Mouse (Mus musculus) gastrocnemius, postnatal 4 days (tissue): ENCODE data around the gene Smpd4. TPM values are rescaled to one million over a fixed set of nuclear protein-coding genes. Genes with fewer than 3 reads are reported as not detected.
"Not testable (repeated sequence)": the region's sequence is repeated elsewhere in the genome, so short reads cannot be mapped to it uniquely, and the experiment has no call there.

Experiments used
- DNase-seq, 2 experiments: peaks; one replicate each; pipeline ENCODE4 v3.0.0; 2021 to 2022; ENCODE audit warnings: low spot score in 2 of 2, mixed read lengths in 2 of 2
- long read RNA-seq, 2 experiments: library from polyadenylated mRNA; stranded (forward); transcript quantifications; one replicate each; pipeline ENCODE4 v2.0.0; 2021
- total RNA-seq, 2 experiments: library from RNA; stranded (reverse); gene quantifications; 2 replicates each; pipeline ENCODE4 v1.2.3; 2021

Gene Smpd4
- 10 to 100 TPM; 23.5 to 23.9 TPM for total RNA-seq
- long read RNA-seq, experiment 1, full-length matches to known transcripts = 6 of 18 reads
- long read RNA-seq, experiment 1, partial matches to known transcripts = 5 of 18 reads
- long read RNA-seq, experiment 1, other reads (novel, unspliced or antisense) = 7 of 18 reads
- long read RNA-seq, experiment 2, full-length matches to known transcripts = 6 of 19 reads
- long read RNA-seq, experiment 2, partial matches to known transcripts = 8 of 19 reads
- long read RNA-seq, experiment 2, other reads (novel, unspliced or antisense) = 5 of 19 reads

DNA sequence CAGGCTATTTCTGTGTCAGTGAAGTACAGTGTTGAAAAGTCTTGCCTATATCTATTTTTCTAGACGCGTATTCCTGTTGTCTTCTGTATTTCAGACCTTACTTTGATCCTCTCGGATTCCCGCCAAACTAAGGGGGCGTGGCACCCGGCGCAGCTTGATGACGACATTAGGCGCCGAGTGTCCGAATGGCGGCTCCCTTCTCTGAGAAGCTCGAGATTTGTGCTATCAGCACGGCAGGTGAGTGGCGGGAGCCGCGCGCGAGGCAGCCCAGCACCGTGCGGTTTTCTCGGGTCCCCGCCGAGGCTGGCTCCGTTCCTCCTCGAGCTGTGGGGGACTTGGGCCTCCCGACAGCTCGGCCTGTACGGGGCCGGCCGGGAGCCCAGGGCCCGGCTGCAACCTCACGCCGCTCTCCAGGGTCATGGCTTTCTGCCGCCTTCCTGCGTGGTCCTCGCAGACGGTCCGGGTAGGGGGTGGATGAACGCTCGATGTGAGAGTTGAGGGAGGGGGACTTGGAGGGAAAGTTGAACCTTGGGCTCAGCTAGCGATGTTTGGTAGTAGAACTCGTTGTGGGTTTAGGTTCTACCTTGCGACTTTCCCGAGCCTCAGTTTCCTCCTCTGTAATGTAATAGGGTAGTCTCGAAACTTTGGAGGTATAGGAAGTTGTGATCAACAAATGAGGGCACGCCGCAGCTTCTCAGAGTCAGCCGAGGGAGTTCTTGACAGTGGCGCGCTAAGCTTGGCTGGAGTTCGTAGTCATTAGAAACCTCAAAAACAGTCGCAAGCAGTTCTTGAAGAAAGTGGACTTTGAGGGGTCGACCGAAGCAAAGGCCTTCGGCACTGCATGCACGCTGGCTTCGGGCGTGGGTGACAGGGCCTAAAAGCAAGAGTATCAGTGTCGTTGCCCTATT lies at the start of gene Smpd4:
TSS of gene Smpd4 (plus strand) at position 157 of the 908 bp plus-strand sequence.
- peak; percentile 89 to 91 for DNase-seq

DNA sequence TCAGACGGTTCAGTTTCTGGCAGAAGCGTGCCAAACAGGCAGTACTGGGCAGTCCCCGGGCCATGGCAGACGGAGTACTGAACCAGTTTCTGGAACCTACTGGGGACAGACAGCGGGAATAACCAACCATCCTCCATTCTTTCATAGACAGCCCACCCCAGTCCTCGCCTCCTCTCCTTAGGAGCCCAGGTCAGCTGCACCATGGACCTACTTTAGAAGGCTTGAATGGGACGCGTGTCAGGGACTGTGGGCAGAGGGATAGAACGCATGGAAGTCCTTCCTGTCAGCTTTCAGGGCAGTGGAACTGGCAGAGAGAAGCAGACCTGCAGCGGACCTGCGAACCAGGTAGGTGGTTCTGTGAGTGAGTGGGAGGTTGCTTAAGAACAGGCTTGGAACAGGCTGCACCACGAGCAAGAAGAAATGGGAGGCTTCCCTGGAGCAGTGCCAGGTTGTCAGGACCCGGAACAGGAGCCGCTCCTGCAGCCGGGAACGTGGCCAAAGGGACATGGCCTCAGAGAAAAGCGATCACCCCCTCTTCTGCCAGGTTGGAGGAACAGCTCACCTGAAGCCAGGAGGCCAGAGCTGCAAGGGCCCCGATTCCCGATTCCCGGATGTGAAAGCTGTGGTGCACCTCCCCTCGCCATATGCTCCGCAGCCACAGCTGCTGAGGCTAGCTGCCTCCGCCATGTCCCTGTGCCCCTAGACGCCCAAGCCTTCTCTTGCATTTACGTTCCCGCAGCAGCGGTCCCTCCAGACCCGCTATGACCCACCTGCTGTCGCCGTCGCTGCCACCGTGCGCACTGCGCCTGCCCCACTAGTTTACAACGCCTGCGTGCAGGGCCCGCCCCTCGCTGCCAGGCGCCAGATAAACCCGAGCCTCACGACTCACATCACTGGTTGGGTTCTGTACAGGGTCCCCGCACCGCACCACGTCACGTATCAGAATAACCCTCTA lies 43.0 kb upstream of the Smpd4 start:
- peak; percentile 36 to 60 for DNase-seq

- no peak for DNase-seq
Observed at GRCm38 (mm10) chr16:17576825-17577215, 42.3 kb upstream of the Smpd4 start.

DNA sequence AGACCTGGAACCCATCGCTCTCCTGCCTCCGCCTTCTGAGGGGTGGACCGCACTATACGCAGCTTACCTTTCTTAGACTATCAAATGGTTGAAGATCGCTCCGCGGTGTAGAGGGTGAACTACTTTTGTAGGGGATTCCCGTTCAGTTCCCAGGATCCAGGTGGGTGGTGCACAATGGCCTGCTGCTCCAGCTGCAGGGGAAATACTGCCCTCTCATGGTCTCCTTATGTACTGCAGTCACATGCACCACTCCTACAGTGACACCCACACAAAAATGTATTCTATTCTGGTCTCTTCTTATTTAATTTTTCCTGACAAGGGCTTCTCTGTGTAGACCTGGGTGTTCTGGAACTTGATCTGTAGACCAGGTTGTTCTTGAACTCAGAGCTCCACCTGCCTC lies 36.1 kb upstream of the Smpd4 start, which contains the start of gene Slc7a4:
TSS of gene Slc7a4 (minus strand) at position 151 of the 400 bp plus-strand sequence.
- no peak for DNase-seq

- DNase-seq = no peak
Observed at GRCm38 (mm10) chr16:17584555-17584954, 34.6 kb upstream of the Smpd4 start.

DNA sequence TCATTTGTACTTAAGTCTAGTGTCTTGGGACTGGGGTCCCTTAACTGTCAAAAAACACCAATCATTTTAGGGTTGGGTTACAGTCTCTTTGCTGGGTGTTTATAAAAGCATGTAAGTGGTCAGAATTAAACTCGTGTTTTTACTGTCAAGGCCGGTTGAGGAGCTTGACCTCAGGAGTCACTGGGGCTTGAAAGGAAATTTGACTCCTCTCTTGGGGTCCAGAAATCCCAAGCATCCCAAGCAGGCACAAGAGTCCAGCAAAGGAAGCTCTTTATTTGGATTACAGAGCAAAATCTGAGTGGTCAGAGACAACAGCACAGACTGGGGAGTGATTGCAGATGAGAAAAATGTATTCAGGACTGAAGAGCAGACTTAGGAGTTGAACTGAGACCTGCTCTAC lies 28.4 kb upstream of the Smpd4 start:
- no peak for DNase-seq

DNA sequence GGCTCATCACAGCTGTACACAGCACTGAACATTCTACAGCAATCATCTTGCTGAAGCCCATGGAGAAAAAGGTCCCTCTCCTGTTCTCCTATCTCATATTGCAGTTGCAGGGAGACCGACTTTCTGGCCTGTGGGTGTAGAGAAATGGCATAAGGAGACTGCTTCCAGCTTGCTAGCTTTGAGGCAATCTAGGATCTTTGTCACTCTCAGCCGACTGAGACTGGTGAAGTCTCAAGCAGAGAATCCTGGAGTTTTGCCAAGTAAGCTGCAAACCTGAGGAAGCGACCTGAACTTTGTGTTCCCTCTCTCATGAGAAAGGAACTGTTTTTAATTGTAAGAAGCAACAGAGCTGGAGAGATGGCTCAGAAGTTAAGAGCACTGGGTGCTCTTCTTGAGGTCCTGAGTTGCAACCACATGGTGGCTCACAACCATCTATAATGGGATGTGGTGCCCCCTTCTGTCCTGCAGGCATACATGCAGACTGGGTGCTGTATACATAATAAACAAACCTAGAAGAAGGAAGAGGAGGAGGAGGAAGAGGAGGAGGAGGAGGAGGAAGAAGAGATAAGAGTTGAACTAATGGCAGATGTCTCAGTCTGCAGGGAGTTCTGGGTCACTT lies 18.1 kb upstream of the Smpd4 start:
- no peak for DNase-seq

DNA sequence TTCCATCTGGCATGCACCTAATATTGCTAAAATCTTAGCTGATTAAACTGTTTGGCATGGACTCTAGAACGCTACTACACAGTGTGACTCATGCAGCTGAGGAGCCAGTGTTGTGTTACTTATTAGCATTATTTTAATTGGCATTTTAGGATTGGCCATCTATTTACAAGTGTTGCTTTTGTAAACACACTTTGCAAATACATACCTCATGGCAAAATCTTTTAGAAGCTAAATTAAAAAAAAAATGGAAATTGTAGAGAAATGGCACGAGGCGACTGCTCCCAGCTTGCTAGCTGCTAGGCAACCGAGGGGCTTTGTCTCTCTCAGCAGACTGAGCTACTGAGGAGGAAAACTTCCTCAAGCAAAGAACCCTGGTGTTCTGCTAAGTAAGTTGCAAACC lies 14.2 kb upstream of the Smpd4 start:
- DNase-seq = no peak

DNA sequence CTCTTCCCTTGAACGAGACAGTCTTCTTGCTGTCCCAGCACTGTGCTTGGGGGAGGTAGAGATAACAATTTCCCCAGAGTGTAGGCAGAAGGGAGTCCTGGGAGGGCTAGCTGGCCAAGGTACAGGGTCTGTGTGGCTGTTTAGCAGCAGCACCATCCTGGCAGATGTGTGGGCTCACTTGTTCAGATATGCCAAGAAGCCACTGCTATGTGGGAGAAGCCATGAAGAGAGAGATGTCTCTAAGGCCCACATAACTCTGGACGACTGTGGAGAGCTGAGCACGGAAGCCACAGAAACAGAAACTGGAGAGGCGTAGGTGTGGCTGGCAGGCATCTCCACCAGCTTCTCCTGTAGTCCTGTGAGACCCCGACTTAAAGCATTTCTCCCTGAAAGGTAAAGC lies 13.5 kb upstream of the Smpd4 start:
- no peak for DNase-seq

- DNase-seq = no peak
Observed at GRCm38 (mm10) chr16:17611383-17611782, 7.8 kb upstream of the Smpd4 start.

GRCm38 (mm10) chr16:17614740-17615139 lies 4.4 kb upstream of the Smpd4 start:
- not testable (repeated sequence) for DNase-seq

DNA sequence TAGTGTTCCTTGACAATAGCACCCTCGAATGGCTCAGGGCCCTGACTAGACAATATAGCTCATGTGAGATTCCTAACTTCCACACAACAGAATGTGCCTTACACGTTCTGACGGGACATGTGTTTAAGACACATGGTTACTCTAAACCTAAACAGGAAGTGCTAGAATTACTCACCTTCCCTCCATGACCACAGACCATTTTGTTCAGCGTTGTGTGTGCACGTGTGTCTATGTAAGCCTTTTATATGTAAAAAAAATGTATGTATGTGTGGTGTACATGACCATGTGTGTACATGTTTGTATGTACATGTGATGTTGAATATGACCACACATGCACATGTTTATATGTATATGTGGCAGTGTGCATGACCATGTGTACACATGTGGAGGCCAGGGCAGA lies 2.9 kb upstream of the Smpd4 start:
- no peak for DNase-seq

DNA sequence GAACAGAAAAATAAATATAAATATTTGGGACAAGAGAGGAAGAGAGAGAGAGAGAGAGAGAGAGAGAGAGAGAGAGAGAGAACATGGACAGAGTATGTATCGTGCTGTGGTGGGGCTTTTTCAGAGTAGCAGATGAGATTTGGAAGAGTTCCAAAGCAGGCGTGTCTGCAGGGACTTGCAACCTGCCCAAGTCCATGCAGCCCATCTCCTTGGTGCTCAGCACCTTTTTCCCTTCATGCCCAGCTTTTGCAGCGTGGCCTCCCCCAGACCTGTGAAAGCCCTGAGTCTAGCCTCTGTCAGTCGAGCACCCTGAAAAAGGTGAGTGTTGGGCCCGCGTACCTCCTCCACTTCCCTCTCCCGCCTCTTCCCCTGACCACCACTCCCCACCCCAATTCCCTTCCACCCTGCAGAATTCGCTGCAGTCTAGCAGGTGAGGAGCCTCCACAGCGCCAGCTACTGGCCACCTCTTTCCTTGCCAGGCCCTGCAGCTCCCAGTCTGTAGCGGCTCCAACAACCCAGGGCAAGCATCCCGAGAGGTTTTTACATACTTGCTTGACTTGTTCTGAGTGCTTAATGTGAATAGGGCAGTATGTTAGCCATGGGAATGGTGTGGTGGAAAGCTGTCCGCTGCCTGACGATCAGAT lies 1.1 kb upstream of the Smpd4 start:
- peak in 1 of 2 experiments; percentile 31 for DNase-seq

DNA sequence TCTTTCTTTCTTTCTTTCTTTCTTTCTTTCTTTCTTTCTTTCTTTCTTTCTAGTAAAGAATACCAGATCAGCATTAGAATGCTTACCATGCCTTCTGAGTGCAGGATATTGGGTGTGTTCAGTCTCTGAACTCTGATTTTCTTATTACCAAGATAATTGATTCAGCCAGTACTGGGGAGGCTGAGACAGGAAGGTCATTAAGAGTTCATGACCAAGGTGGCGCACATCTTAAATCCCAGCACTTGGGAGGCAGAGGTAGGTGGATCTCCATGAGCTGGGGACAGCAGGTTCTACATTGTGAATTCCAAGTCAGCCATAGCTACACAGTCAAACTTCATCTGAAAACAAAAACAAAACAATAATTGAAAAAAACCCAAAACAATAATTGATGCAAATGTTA lies 2.8 kb downstream of the Smpd4 start:
- no peak for DNase-seq

- DNase-seq = no peak
Observed at GRCm38 (mm10) chr16:17625488-17626268, 6.5 kb downstream of the Smpd4 start.

DNA sequence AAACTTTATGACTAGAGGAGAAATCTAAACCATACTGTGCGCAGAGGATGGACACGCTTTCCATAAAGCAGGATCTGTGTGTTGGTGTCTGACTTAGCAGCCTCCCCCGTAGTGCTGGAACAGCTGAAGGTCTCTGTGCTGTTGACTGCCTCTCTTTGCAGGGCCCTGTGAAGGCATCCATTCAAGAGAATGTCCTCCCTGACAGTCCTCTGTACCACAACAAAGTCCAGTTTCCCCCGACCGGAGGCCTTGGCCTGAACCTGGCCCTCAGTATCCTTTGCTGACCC lies 7.1 kb downstream of the Smpd4 start:
- DNase-seq = no peak

DNA sequence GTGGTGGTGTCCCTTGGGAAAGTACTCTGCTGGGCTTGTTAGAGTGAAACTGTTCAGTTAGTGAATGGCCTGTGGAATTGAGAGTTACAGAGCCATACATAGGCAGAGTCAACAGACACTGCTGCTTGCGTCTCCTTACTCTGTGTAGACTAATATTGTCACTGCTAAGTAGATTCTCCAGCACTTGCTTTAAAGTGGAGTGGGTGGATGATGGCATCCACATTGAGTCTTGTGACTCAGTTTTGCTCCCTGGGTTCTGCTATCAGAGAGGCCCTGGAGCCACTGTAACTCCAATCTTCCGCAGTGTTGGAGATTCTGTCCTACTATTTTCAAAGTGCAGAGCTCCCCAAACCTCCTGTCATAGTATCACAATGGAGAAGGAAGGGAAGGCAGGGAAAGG lies 13.4 kb downstream of the Smpd4 start:
- DNase-seq = no peak

- DNase-seq = no peak
Observed at GRCm38 (mm10) chr16:17633481-17634181, 14.5 kb downstream of the Smpd4 start.

DNA sequence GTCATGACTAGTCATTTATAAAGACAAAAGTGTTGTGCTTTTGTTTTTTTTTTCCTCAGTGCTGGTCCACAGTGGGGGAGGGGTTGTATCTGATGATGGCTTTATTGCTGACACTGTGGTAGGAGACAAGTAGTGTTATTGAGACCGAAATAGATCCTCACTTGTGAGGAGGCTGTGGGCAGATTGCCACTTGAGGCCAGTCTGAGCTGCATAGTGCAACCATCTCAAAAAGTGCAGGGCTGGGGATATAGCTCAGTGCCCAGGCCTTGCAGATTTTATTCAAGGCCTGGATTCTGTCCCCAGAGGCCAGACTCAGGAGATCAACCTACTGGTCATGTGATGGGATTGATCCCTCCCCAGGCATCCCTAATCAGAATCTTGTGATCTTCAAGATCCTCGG lies 17.8 kb downstream of the Smpd4 start:
- DNase-seq = no peak
